Mouse (Mus musculus) midbrain, embryonic 14.5 days (tissue): ENCODE data around the gene Paqr3. TPM values are rescaled to one million over a fixed set of nuclear protein-coding genes. Genes with fewer than 3 reads are reported as not detected.
A peak's percentile ranks its signal among the peaks of the same experiment; 100 is the strongest.

ENCODE experiments used
- ATAC-seq: fragments of 200-750 bp; cut with Nextera tagmentation; 2 replicates; pipeline ENCODE4 v1.8.0; 2017; ENCODE audit warnings: moderate number of reproducible peaks, moderate library complexity; ENCODE audit not compliant: low FRiP score, low TSS enrichment
- DNase-seq: peaks from one replicate; pipeline ENCODE4 v3.0.0-alpha.2; 2015
- H3K27ac ChIP-seq: fragments of 300-500 bp; sonication (generic); replicated peaks from 2 replicates; pipeline ENCODE4 v1.5.1; 2014; ENCODE audit warnings: mild to moderate bottlenecking, low read depth, low read length, moderate library complexity
- H3K27me3 ChIP-seq: fragments of 300-500 bp; sonication (generic); 2 replicates; pipeline ENCODE4 v1.6.1; 2014; ENCODE audit warnings: low read length, control low read depth, mixed read lengths; ENCODE audit not compliant: control insufficient read depth, insufficient read depth
- H3K36me3 ChIP-seq: fragments of 300-500 bp; sonication (generic); 2 replicates; pipeline ENCODE4 v1.6.1; 2014; ENCODE audit warnings: low read length, control low read depth; ENCODE audit not compliant: control insufficient read depth, insufficient read depth
- H3K4me1 ChIP-seq: fragments of 300-500 bp; sonication (generic); 2 replicates; pipeline ENCODE4 v1.6.1; 2014; ENCODE audit warnings: mild to moderate bottlenecking, antibody characterized with exemption, low read length, control low read depth; ENCODE audit not compliant: control insufficient read depth, insufficient read depth
- H3K4me2 ChIP-seq: fragments of 300-500 bp; sonication (generic); 2 replicates; pipeline ENCODE4 v1.6.1; 2014; ENCODE audit warnings: mild to moderate bottlenecking, low read length, moderate library complexity
- H3K4me3 ChIP-seq: fragments of 300-500 bp; sonication (generic); replicated peaks from 2 replicates; pipeline ENCODE4 v1.5.1; 2014; ENCODE audit warnings: low read depth, low read length
- H3K9ac ChIP-seq: fragments of 300-500 bp; sonication (generic); replicated peaks from 2 replicates; pipeline ENCODE4 v1.6.1; 2014; ENCODE audit warnings: mild to moderate bottlenecking, low read length, moderate library complexity
- H3K9me3 ChIP-seq: fragments of 300-500 bp; sonication (generic); 2 replicates; pipeline ENCODE4 v1.6.1; 2016; ENCODE audit warnings: low read length, control low read depth, mixed read lengths; ENCODE audit not compliant: control insufficient read depth
- WGBS: fragments of 180-500 bp; shearing (Covaris S2); extraction: QIAGEN DNeasy Blood & Tissue Kit; methylation state at CpG from one replicate; pipeline ENCODE4 v1.1.7; 2014; 5-methylcytosine and 5-hydroxymethylcytosine counted together
- polyA plus RNA-seq: library from polyadenylated mRNA; unstranded; fragments of >200 nt; fragmentation: Nextera tagmentation; extraction: Ambion mirVana; gene quantifications from 2 replicates; pipeline ENCODE4 v1.2.1, GENCODE M21; 2014

Paqr3 gene
- polyA plus RNA-seq, 1 experiment from 2014 or later, result 26.9 TPM

DNA sequence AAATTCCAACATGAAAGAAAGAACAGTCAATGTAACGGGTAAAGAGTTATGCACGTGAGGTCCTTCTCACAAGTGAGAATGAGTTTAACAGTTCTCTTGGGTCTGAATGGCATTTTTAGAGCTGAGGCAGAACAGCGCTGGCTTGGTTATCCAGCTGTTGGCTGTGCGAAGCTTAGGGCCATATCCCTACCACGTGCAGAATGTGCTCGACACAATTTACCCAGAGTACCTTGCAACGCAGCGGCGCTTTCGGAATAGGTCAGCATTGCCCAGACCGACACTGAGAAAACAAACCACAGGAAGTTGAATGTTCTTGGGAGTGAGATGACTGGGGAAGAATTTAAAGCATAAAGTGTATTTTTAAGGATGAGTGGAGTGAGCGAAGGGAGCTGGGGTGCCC lies 13.6 kb upstream of the Paqr3 start:
- Histone ChIP-seq H3K9ac (no peak overlapping the region), H3K4me3 (no peak overlapping the region), H3K27ac (no peak overlapping the region), H3K27me3 (no peaks in the 10 kb centered on the region), H3K4me1 (no peaks in the 10 kb centered on the region), H3K4me2 (no peak overlapping the region), H3K36me3 (no peaks in the 10 kb centered on the region), H3K9me3 (no peaks in the 10 kb centered on the region)
- ATAC-seq, result no peak
- WGBS, result 87% methylated on average over 12 of the region's 12 CpGs
- no peak for DNase-seq

DNA sequence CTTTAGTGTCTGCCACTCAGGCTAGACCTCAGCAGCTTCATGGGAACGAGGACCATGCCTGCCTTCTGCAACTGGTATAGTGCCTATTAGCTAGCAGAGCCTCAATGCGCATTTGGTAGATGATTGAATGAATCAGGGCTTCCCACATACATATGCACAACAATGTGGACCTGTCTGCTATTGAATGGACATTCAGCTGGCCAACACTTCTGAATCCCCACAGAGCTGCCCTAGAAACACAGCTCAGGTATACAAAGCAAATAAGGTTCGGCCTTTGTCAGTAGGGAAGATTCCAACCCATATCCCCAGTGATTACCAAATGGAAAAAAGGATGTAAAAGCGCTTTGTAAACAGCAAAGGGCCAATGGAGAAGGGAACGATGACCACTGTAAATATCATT lies 699 bp downstream of the Paqr3 start:
- Histone ChIP-seq H3K4me3 (peak overlapping the region; percentile 72), H3K9me3 (no peaks in the 10 kb centered on the region), H3K36me3 (peaks cover 18% of the 10 kb centered on the region), H3K27ac (peak overlapping the region; percentile 81), H3K4me2 (peak overlapping the region; percentile 57), H3K4me1 (peaks cover 18% of the 10 kb centered on the region), H3K27me3 (no peaks in the 10 kb centered on the region), H3K9ac (peak overlapping the region; percentile 86)
- 3% methylated on average over 5 of the region's 5 CpGs for WGBS
- DNase-seq (peak; percentile 45), ATAC-seq (no peak)

DNA sequence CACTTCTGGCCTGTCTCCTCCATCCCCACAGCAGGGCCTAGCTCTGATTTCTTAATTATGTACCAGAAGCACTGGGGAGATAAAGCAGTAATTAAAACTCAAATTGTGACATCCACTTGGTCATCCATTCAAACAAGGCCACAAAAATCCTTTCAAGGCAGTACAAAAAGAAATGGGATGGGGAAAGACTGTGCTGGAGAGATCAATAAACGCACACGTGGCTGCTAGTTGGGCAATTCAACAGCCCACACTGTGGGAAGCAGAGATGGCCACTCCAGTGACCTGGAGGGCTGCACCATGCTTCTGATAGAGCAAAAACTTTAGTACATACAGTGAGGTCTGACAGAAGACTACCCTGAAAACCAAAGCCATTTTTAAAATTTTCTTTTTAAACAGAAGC lies 1.3 kb downstream of the Paqr3 start:
- Histone ChIP-seq H3K9me3 (no peaks in the 10 kb centered on the region), H3K4me3 (peak overlapping the region; percentile 72), H3K27me3 (no peaks in the 10 kb centered on the region), H3K9ac (peak overlapping the region; percentile 86; the same call in 1 of the 2 replicates), H3K4me2 (peak overlapping the region; percentile 57), H3K4me1 (peaks cover 18% of the 10 kb centered on the region), H3K27ac (no peak overlapping the region), H3K36me3 (peaks cover 23% of the 10 kb centered on the region)
- DNase-seq, result peak; percentile 15
- ATAC-seq, result no peak
- WGBS, result 29% methylated on average over 2 of the region's 2 CpGs

DNA sequence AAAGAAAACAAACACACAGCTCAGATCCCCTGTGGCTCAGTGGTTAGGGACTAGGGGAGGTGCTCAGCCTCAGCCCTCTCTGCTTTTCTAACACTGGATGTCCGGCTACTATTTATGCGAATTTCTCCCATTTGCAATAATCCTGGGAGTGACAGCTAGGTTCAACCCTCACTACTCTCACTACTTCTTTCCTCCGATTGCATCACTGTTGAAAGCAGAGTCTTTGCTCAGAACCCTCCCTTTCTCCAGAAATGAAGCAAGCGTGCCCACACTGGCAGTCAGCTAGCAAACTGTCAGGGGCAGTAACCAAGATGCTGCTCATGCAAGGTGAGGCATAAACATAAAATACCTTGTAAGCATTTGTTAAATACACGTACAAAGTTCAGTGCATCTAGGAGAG lies 3.1 kb downstream of the Paqr3 start:
- Histone ChIP-seq H3K9ac (no peak overlapping the region), H3K36me3 (peaks cover 26% of the 10 kb centered on the region), H3K27ac (no peak overlapping the region), H3K4me2 (no peak overlapping the region), H3K4me3 (no peak overlapping the region), H3K4me1 (peaks cover 18% of the 10 kb centered on the region), H3K27me3 (no peaks in the 10 kb centered on the region), H3K9me3 (no peaks in the 10 kb centered on the region)
- WGBS, result 89% methylated on average over 5 of the region's 5 CpGs
- DNase-seq (no peak), ATAC-seq (no peak)

DNA sequence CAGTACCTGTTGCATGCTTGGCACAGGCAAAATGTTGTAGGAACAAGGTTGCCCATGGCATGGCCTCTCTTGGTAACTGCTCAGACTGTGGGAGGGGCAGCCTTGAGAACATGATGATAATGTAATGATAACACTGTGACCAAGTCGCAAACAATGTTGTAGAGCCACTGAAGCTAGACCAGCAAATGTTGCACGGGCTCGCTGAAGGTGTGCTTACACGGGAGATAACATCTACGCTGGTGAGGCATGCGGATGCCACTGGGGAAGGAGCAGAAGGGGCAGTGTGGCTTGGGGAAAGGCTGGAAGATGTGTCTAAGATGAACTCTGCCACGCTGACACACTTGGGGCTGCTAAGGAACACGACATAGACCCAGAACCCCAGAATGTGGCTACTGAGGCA lies 11.4 kb downstream of the Paqr3 start:
- DNase-seq (no peak), ATAC-seq (no peak)
- 96% methylated on average over 8 of the region's 8 CpGs for WGBS
- Histone ChIP-seq H3K27ac (no peak overlapping the region), H3K36me3 (peaks cover 52% of the 10 kb centered on the region), H3K4me2 (no peak overlapping the region), H3K4me1 (no peaks in the 10 kb centered on the region), H3K27me3 (no peaks in the 10 kb centered on the region), H3K9me3 (no peaks in the 10 kb centered on the region), H3K9ac (no peak overlapping the region), H3K4me3 (no peak overlapping the region)

DNA sequence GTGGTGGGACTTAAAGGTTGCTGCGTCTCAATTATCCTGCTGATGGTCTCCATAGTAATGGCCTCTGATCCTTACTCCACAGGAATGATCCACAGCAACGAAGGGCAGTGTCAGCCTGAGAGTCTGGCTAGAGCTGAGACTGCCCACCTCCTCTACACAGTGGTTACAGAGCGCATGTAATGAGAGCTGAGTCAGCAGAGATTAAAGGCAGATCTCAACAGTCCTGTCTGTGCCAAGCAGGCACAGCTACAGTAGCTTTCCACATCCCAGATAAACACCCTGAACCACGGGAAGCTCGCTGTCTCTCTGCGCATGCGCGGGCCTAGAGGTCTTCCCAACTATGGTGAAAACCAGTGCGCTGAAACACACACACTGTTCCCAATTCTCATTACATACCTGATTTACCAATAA lies 13.8 kb downstream of the Paqr3 start:
- ATAC-seq (no peak), DNase-seq (peak; percentile 17)
- no peak overlapping the region for H3K4me2 ChIP-seq
- no peaks in the 10 kb centered on the region for H3K9me3 ChIP-seq
- 68% methylated on average over 9 of the region's 9 CpGs for WGBS
- H3K4me3 ChIP-seq, result no peak overlapping the region
- H3K27me3 ChIP-seq, result no peaks in the 10 kb centered on the region
- no peaks in the 10 kb centered on the region for H3K4me1 ChIP-seq
- peaks cover 53% of the 10 kb centered on the region for H3K36me3 ChIP-seq
- no peak overlapping the region for H3K27ac ChIP-seq
- H3K9ac ChIP-seq, result no peak overlapping the region

DNA sequence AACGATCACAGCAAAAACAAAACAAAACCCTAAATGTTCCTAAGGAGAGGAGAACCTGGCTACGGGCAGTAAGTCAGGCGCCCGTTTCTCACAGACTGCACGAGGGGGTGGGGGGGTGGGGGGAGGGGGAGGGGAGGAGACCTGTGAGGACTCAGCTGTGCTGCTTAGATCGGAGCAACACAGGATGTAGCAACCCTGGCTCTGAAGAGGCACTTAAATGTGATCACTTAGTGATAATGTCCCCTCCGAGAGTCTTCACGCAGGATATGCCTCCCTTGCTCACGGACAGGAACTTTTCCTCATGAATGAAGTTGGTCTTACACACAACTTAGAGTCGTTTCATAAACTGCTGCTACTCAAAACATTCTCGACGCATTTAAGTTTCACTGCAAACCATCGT lies 16.1 kb downstream of the Paqr3 start:
- no peaks in the 10 kb centered on the region for H3K4me1 ChIP-seq
- no peak overlapping the region for H3K27ac ChIP-seq
- no peaks in the 10 kb centered on the region for H3K9me3 ChIP-seq
- H3K36me3 ChIP-seq, result peaks cover 36% of the 10 kb centered on the region
- H3K4me3 ChIP-seq, result no peak overlapping the region
- H3K9ac ChIP-seq, result no peak overlapping the region
- DNase-seq (no peak), ATAC-seq (no peak)
- no peaks in the 10 kb centered on the region for H3K27me3 ChIP-seq
- H3K4me2 ChIP-seq, result no peak overlapping the region
- WGBS, result 73% methylated on average over 13 of the region's 13 CpGs

DNA sequence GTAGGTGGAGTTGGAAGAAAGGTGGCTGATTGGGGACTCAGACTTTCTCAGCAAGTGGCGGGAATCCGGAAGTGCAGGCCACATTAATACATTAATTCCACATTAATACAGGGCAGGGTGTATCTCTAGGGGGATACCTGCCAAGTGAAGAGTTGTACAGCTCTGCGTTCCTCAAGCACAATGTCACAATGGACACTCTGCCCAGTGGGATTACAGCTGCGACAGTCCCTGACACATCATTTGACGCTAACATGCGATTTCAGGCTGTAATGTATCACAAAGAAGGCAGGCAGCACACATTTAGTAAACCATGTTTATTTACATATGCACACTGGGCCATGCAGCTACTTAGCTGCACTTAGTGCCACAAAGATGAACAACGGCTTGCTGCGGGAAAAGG lies 18.4 kb downstream of the Paqr3 start:
- no peak for ATAC-seq
- H3K36me3 ChIP-seq, result peaks cover 33% of the 10 kb centered on the region
- no peaks in the 10 kb centered on the region for H3K4me1 ChIP-seq
- H3K4me3 ChIP-seq, result no peak overlapping the region
- no peak overlapping the region for H3K9ac ChIP-seq
- WGBS, result 77% methylated on average over 8 of the region's 8 CpGs
- no peak for DNase-seq
- no peaks in the 10 kb centered on the region for H3K9me3 ChIP-seq
- no peak overlapping the region for H3K27ac ChIP-seq
- H3K4me2 ChIP-seq, result no peak overlapping the region
- no peaks in the 10 kb centered on the region for H3K27me3 ChIP-seq

DNA sequence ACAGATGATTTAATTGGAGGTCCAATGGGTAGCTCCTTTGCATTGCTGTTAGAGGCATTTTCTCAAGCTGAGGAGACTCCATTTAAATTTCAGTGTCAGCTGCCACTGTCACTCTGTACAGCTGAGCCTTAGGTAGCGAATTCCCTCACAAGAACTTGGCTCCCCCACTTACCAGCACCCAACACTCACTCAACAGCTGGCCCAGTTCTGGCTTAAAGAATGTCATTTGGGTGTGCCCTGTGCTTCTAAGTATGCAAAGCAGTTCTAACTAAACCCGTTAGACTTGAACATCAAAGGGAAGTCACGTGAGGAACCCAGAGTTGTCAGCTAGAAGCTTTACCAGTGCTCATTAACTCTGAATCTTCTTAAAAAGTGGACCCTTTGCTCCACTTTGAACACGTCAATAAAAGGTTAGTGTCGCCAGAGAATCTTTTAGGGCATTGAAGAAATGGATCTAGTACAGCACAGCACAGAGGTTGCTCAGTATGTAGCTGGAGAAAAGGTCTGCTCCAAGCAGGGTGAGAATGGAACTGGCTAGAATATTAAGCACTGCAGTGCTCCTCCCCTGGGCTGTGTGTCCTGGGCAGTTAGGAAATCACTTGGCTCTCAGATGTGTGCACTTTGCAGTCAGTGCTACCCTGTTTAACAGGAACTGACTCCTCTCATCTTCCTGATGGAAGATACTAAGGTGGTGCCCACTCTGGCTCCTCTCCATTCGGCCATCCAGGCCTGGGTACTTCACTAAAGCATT lies 21.2 kb downstream of the Paqr3 start:
- H3K27me3 ChIP-seq, result no peaks in the 10 kb centered on the region
- no peaks in the 10 kb centered on the region for H3K9me3 ChIP-seq
- peaks cover 35% of the 10 kb centered on the region for H3K36me3 ChIP-seq
- H3K27ac ChIP-seq, result no peak overlapping the region
- no peak overlapping the region for H3K4me2 ChIP-seq
- H3K4me3 ChIP-seq, result no peak overlapping the region
- no peaks in the 10 kb centered on the region for H3K4me1 ChIP-seq
- H3K9ac ChIP-seq, result no peak overlapping the region
- 66% methylated on average over 6 of the region's 6 CpGs for WGBS
- DNase-seq (no peak), ATAC-seq (no peak)
